8 mouse cellular contexts compared by ENCODE assay signal in genomic region chr8:102784835-102785455, GRCm38 (mm10). TPM values are rescaled to one million over a fixed set of nuclear protein-coding genes. Genes with fewer than 3 reads are reported as not detected.
DNase-seq lines count a peak whose midpoint lies in the region; ATAC-seq and TF ChIP-seq lines count a peak whose summit lies in the region.

No protein-coding gene starts in this region.

- no peaks in the 10 kb centered on the region for H3K4me1 ChIP-seq in cerebellum, adult 2 months (ENCODE audit: control insufficient read depth, insufficient read depth, low read length)
- H3K4me1 ChIP-seq in forebrain, embryonic 11.5 days (replicated peaks; ENCODE audit: control insufficient read depth, insufficient read depth, low read length) = 0 out of 2 replicates have a peak, but pooled peaks cover 4% of the 10 kb centered on the region
- no peaks in the 10 kb centered on the region for H3K4me1 ChIP-seq in liver, embryonic 16.5 days (ENCODE audit: control insufficient read depth, low read depth, low read length)

- no peaks in the 10 kb centered on the region for H3K36me3 ChIP-seq in forebrain, embryonic 11.5 days (ENCODE audit: control insufficient read depth, insufficient read depth, low read length)
- H3K36me3 ChIP-seq in liver, embryonic 16.5 days (ENCODE audit: control insufficient read depth, insufficient read depth) = no peaks in the 10 kb centered on the region

- no peak overlapping the region for H3K27ac ChIP-seq in cerebellum, adult 2 months (ENCODE audit: insufficient read depth, low read length)
- peak overlapping the region; percentile 80 for H3K27ac ChIP-seq in forebrain, embryonic 11.5 days (ENCODE audit: low read depth, low read length)
- no peak overlapping the region for H3K27ac ChIP-seq in liver, embryonic 16.5 days (ENCODE audit: low read length)

- H3K9ac ChIP-seq in forebrain, embryonic 11.5 days (ENCODE audit: low read length) = peak overlapping the region; percentile 89
- H3K9ac ChIP-seq in liver, embryonic 16.5 days (ENCODE audit: low read depth, low read length) = no peak overlapping the region

- TF ChIP-seq CTCF in cerebellum, adult 2 months (IDR thresholded peaks at IDR 0.05; ENCODE audit: borderline replicate concordance, insufficient read depth, low read depth, low read length) = no peak

- H3K4me2 ChIP-seq in forebrain, embryonic 11.5 days (ENCODE audit: low read depth, low read length, severe bottlenecking) = peak overlapping the region; percentile 78
- no peak overlapping the region for H3K4me2 ChIP-seq in liver, embryonic 16.5 days (ENCODE audit: low read depth, low read length)

- under 1% methylated on average over 47 of the region's 55 CpGs for WGBS in cerebellum, adult 2 months
- 0% methylated on average over 49 of the region's 55 CpGs for WGBS in forebrain, embryonic 11.5 days
- 1% methylated on average over 45 of the region's 55 CpGs for WGBS in liver, embryonic 16.5 days (ENCODE audit: insufficient replicate concordance)

- peak; percentile 32 to 39 for DNase-seq in cerebellum, adult 2 months
- DNase-seq in cerebellum, adult 11-12 months = no peak
- peak; percentile 90 for DNase-seq in forebrain, embryonic 11.5 days (ENCODE audit: low spot score)
- DNase-seq in heart, postnatal 10 days = peak; percentile 68 to 71
- DNase-seq in kidney, postnatal 4 days = peak; percentile 80 to 88
- peak; percentile 38 for DNase-seq in ovary, adult 18-20 months (ENCODE audit: low spot score)
- peak; percentile 78 for DNase-seq in yolk sac, embryonic 10.5 days (ENCODE audit: low spot score)

- peaks cover 2% of the 10 kb centered on the region; the same call in 1 of the 2 replicates for H3K27me3 ChIP-seq in cerebellum, adult 2 months (ENCODE audit: control insufficient read depth, insufficient read depth, low read length)
- peaks cover 3% of the 10 kb centered on the region for H3K27me3 ChIP-seq in forebrain, embryonic 11.5 days (ENCODE audit: control insufficient read depth, insufficient read depth, low read length)
- peaks cover 51% of the 10 kb centered on the region for H3K27me3 ChIP-seq in liver, embryonic 16.5 days (ENCODE audit: control insufficient read depth, insufficient read depth, low read depth, low read length)

- intact Hi-C loops in heart, postnatal 10 days (cut with DNase I) = loop anchor here (10.0 kb wide), 2 partner anchors 660 to 1130 kb away; no protein-coding TSS in a partner anchor

- H3K4me3 ChIP-seq in cerebellum, adult 2 months (replicated peaks; ENCODE audit: insufficient read depth, low read depth, low read length) = peak overlapping the region; percentile 57
- H3K4me3 ChIP-seq in forebrain, embryonic 11.5 days (ENCODE audit: low read depth, low read length) = peak overlapping the region; percentile 68
- H3K4me3 ChIP-seq in liver, embryonic 16.5 days (ENCODE audit: low read depth, low read length) = peak overlapping the region; percentile 33

- TF ChIP-seq POLR2A in cerebellum, adult 2 months (IDR thresholded peaks at IDR 0.05; ENCODE audit: borderline replicate concordance, insufficient read depth, low read length) = no peak

- H3K9me3 ChIP-seq in forebrain, embryonic 11.5 days (ENCODE audit: control insufficient read depth, low read length) = no peaks in the 10 kb centered on the region
- H3K9me3 ChIP-seq in liver, embryonic 16.5 days (replicated peaks; ENCODE audit: control insufficient read depth, low read length) = no peaks in the 10 kb centered on the region

- peak; percentile 76 for ATAC-seq in forebrain, embryonic 11.5 days (replicated peaks; ENCODE audit: low FRiP score)
- peak; percentile 16; the same call in 1 of the 2 replicates for ATAC-seq in liver, embryonic 16.5 days (ENCODE audit: low read depth)

RNA-seq across cellular contexts. Expression of gene Cdh11, which starts 0.5 kb away (rescaled TPM):
- polyA plus RNA-seq in cerebellum, adult 2 months (2012; rRNA removed) = 10.9 and 11.7 TPM in 2 replicates
- polyA plus RNA-seq in forebrain, embryonic 11.5 days (2014; fragmentation: Nextera tagmentation; extraction: Ambion mirVana) = 74.5 and 83.7 TPM in 2 replicates
- 10 to 100 TPM; 28.6 to 41.5 TPM for total RNA-seq in heart, postnatal 10 days (2021)
- 1.3 and 1.5 TPM in 2 replicates for polyA plus RNA-seq in liver, embryonic 16.5 days (2015; fragmentation: Nextera tagmentation; extraction: Ambion mirVana)
